Mouse (Mus musculus): ENCODE results near the gene Fyn. TPM values are rescaled to one million over a fixed set of nuclear protein-coding genes. Genes with fewer than 3 reads are reported as not detected.
A peak's percentile ranks its signal among the peaks of the same experiment; 100 is the strongest.

Gene Fyn
- total RNA-seq, 2 experiments from 2014 or later = 46.6 to 48.6 TPM

GRCm38 (mm10) chr10:39471040-39471713, 102.5 kb downstream of the Fyn start:
- DNase-seq = no peak

DNA sequence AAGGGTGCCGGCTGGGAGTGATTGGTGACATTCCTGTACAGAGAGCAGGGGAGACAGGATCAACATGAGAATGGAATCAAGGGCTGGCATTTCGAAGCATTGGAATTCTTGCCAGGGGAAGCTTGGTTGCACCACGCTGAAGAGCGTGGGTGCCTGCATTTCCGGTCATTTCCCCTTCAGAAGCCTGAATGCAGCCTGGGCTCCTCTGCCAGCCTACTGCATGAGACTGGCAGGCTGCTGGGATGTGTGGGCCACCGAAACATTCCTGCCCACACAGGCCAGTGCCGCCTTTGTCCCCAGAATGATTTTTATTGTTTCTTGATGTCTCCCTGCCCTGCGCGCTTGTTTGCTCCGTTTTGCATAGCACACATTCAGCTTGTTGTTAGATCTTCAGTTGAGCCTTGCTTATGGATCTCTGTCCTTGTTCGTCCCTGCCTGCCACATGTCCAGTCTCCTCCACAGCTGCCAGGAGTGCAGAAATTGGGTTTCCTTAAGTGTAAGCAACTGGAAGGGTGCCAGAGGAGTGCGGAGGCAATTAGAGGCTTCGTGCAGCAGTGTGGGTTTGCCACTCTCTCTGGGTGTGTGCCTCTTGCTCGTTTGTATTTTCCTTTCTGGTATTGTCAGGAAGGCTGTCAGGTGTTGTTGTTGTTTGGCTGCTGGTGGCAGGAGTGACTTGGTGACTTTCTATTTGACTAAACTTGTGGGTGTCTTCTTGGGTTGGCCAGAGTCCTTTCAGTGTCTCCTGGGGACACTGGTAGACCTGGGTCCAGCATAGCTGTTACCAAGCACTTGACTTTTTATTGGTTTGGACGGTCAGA, 103.3 kb downstream of the Fyn start:
- DNase-seq = peak; percentile 47

- no peak for DNase-seq
These were observed 104.3 kb downstream of the Fyn start for GRCm38 (mm10) chr10:39472923-39473322.

DNA sequence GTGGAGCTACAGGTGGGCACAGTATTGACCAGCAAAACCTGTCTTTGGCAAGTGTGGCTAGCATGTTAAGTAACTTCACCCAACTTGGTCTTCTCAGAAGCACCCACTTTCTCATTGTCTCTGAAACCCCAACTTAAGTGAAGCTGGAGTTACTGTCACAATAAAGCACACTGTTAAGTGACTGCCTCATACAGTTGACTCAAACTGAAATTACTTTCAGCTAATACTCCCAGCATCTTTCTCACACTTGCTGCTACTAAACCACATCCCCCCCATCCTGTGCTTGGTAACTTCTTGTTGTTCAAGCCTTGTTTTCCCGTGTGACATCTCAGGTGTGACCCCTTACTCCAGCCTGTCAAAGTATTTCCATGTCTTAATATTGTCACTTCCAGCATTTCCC, 110.7 kb downstream of the Fyn start:
- DNase-seq = no peak

DNA sequence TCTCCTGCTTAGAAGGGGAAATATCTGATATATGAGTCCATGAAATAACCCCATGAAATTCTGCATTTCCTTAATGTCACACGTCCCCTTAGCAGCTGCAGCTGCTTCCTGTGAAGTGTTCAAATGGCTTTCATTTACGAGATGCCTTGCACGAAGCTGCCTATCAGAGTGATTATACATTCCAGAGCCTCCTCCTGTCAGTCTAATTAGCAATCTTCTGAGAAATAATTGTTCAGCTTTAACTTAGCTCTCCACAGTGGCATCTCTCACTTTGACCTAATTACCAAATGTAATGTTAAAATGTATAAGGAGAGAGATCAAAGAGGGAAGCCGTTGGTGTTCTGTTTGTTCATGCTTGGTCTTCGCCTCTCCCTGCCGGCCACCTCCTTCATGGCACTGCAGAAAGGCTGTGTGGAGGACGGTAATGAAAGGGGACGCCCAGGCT, 115.7 kb downstream of the Fyn start:
- DNase-seq = no peak

DNA sequence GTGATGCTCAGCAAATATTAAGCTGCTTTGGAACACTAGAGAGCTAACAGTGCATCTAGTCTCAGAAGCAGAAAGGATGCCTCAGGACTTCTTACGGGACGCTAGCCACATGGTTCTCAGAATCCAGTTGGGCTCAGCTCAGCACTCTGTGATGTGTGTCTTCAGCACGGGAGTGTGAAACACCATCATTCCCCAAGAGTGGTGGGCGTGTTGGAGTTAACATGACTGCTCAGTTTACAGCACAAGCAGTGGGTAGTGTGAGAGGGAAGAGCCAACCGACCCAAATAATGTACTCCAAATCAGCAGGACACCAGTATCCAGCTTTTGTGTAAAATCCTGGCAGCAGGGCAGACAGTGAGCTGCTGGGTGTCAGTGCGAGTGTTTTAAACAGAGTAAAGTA, 116.2 kb downstream of the Fyn start:
- DNase-seq = no peak

- no peak for DNase-seq
These were observed 117.3 kb downstream of the Fyn start for GRCm38 (mm10) chr10:39485939-39486338.

- no peak for DNase-seq
These were observed 118.1 kb downstream of the Fyn start for GRCm38 (mm10) chr10:39486501-39487450.

DNA sequence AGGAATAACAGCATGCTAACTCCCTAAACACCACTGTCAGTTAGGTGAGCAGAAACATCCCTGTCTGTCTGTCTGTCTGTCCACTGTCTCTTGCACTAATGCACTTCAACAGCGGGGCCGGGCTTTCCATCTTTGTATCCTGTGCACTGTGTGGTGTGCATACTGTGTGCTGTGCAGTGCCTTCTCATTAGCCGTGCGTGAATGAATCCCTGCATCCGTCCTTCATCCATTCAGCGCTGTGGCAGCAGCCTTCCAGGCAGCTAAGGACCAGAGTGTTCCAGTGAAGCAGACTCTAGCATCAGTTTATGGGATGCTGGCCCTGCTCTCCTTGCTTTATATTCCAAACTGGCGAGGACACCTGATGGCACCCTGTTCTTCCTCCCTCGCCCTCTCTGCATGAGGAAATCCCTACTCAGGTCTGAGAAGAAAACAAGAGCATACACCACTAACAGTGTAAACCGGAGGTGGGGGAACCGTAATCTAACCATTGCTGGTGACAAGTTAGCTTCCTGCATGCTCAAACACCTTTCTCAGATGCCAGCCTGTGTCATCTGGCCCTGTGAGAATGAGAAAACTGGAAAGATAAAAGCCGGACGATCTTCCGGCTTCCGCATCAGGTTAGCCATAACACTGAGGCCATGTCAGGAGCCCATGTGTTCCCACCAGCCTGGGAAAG, 119.2 kb downstream of the Fyn start:
- no peak for DNase-seq

GRCm38 (mm10) chr10:39488542-39488941, 119.9 kb downstream of the Fyn start:
- no peak for DNase-seq

GRCm38 (mm10) chr10:39488956-39489355, 120.3 kb downstream of the Fyn start:
- no peak for DNase-seq

- DNase-seq = no peak
These were observed 121.9 kb downstream of the Fyn start for GRCm38 (mm10) chr10:39490349-39491121.

DNA sequence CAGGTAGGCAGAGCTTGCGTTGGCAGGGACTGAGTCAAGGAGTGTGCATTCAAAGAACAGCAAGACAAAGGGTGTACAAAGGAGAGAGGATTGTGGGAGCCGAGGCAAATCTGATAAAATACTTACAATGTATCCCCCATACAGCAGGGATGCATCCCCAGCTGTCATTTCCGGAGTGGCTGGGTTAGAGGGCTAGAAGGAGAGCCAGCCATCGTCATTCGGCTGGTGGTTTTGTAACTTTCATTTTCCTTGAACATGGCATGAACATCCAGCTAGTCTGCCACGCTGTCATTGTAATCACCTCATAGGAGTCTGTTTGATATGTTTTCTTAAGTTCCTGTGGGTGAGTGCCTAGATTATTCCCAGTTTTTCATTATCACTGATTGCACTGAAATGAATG, 123.5 kb downstream of the Fyn start:
- no peak for DNase-seq

DNA sequence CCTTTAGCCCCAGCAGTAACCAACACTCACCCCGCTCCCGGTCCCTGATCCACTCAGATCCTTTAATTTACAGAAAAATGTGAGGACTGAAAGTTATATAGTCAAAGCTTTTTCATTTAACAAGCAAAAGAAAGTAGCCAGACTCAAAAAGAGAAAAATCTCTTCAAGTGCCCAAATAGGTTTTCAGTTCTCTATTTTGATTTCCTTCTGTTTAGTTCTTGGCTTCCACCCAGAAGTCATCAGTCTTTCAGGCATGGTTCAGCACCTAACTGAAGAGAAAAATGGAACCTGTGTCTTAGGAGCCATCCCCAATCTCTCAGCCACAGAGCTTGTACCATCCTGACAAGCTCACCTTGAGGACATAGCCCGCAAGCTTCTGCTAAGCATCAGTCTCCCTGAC, 124.4 kb downstream of the Fyn start:
- DNase-seq = no peak

GRCm38 (mm10) chr10:39498641-39499040, 130.0 kb downstream of the Fyn start:
- no peak for DNase-seq

DNA sequence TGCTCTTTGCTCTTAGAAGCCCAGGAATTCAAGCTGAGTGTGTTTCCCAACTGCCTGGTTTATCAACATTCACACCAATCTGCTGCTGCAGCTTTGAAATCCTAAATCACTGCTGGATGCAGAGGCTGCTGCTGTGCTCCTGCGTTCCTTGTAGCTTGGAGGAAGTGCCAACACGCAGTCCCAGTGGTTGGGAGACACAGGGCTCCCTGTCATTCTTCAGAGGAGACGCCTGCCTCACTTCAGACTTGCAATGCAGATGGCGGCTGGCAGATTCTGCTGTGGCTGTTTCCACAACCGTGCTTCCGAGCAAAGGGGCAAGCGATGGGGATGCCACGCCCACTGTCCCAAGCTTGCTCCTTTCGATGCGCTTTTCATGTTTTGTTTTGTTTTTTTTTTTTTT, 132.9 kb downstream of the Fyn start:
- no peak for DNase-seq

- DNase-seq = peak; percentile 89
These were observed 133.5 kb downstream of the Fyn start for GRCm38 (mm10) chr10:39501977-39502706.

DNA sequence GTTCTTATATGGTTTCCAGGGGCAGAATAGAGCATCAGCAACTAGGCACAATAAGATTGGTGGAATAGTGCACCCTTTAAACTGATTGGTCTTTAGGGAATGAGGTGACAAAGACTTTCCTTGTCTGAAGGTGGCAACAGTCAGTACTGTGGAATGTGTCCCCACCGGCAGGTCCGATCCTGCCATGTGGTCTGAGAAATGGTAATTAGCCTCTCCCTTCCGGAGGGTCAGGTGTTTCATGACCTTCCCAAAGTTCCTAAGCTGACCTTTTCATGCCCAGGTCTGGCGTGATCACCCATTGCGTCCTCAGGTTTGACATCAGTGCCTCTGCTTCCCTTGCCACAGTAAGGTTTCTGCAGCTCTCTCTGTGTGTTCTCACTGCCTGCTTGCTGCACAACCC, 134.7 kb downstream of the Fyn start:
- no peak for DNase-seq

- DNase-seq = no peak
These were observed 136.4 kb downstream of the Fyn start for GRCm38 (mm10) chr10:39505007-39505406.

DNA sequence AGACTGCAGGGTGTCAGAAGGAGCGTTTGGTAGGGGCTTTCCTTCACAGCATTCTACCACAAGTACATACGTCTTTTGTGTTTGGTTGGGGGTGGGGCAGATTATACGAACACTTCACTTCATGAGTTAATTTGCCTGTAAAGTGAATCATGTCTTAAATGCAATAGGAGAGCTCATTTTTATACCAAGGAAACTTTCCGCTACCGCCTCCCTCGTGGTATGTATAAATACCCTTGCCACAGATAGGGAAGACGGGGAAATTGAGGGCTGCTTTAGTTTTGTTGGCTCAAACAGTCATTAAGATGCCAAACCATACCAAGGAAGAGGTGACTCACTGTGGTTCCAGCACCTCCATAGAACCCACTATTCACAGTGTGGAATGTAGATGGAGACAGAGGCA, 137.0 kb downstream of the Fyn start:
- no peak for DNase-seq

- DNase-seq = no peak
These were observed 137.7 kb downstream of the Fyn start for GRCm38 (mm10) chr10:39506353-39506752.

Data from adrenal gland, postnatal 10 days (tissue).